Mouse (Mus musculus) spleen, adult 2 months (tissue): ENCODE measurements at regions not wholly inside any gene's neighbourhood (a gene's known extent, or its start where the extent isn't known, plus 50 kb on each side); places are given as distances from the start of the nearest gene placed in this dataset.

Experiments
- DNase-seq, 2 experiments: peaks; one replicate each; pipeline versions ENCODE4 v3.0.0 to v3.0.0-alpha.2; 2012 to 2021; ENCODE audit warnings: low spot score in 2 of 2, low read depth in 1 of 2
- H3K27ac ChIP-seq: fragments of 200-500 bp; 2 replicates; pipeline ENCODE4 v1.5.1; 2012; ENCODE audit warnings: low read length, inconsistent platforms; ENCODE audit not compliant: insufficient read depth
- H3K27me3 ChIP-seq: fragments of 200-500 bp; 2 replicates; pipeline ENCODE4 v1.6.1; 2012; ENCODE audit warnings: mild to moderate bottlenecking, moderate library complexity, low read length, inconsistent platforms; ENCODE audit not compliant: control insufficient read depth, insufficient read depth
- H3K36me3 ChIP-seq: fragments of 200-500 bp; 2 replicates; pipeline ENCODE4 v1.6.1; 2012; ENCODE audit warnings: mild to moderate bottlenecking, low read length, inconsistent platforms; ENCODE audit not compliant: control insufficient read depth, insufficient read depth
- H3K4me1 ChIP-seq: fragments of 200-500 bp; 2 replicates; pipeline ENCODE4 v1.6.1; 2011; ENCODE audit warnings: inconsistent platforms; ENCODE audit not compliant: control insufficient read depth, insufficient read depth, insufficient read length
- H3K4me3 ChIP-seq: fragments of 200-500 bp; 2 replicates; pipeline ENCODE4 v1.5.1; 2011; ENCODE audit warnings: mild to moderate bottlenecking, inconsistent platforms; ENCODE audit not compliant: insufficient read depth, insufficient read length; ENCODE audit errors: extremely low read depth
- CTCF ChIP-seq: fragments of 200-500 bp; IDR thresholded peaks from 2 replicates; pipeline ENCODE4 v1.5.1; 2011; ENCODE audit warnings: mild to moderate bottlenecking, inconsistent platforms; ENCODE audit not compliant: insufficient read depth, insufficient read length, insufficient replicate concordance; ENCODE audit errors: extremely low read depth
- POLR2A ChIP-seq: fragments of 200-500 bp; IDR thresholded peaks from 2 replicates; pipeline ENCODE4 v1.6.1; 2011; ENCODE audit warnings: low read depth, low read length, inconsistent platforms
- WGBS: fragments of 180-500 bp; shearing (Covaris S2); methylation state at CpG from one replicate; pipeline ENCODE4 v1.1.7; 2018; 5-methylcytosine and 5-hydroxymethylcytosine counted together

DNA sequence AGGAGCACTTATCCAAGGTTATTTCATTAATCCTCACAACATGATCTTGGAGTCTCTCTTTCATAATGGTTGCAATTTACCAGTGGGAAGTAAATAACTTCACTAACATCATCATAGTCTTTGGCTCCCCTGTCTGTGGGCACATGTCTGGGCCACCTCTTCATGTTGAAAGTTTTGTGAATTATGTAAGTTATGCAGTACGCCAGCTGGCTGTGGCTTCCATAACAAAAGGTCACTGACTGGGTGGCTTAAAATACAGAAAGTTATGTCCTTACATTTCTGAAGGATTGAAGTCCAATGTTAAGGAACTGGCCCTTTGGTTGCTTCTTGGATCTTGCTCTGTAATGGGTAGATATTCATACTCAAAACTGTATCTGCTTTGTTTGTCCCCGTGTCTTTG lies 339.4 kb upstream of the Marcks start:
- 92% methylated on average over 2 of the region's 2 CpGs for WGBS
- Histone ChIP-seq H3K4me3 (no peak overlapping the region), H3K27me3 (no peaks in the 10 kb centered on the region), H3K36me3 (no peaks in the 10 kb centered on the region), H3K27ac (no peak overlapping the region), H3K4me1 (no peaks in the 10 kb centered on the region)
- no peak for TF ChIP-seq POLR2A
- TF ChIP-seq CTCF = no peak
- no peak for DNase-seq

GRCm38 (mm10) chr10:37473086-37473485 lies 334.4 kb upstream of the Marcks start:
- Histone ChIP-seq H3K36me3 (no peaks in the 10 kb centered on the region), H3K27me3 (no peaks in the 10 kb centered on the region), H3K27ac (no peak overlapping the region), H3K4me3 (no peak overlapping the region), H3K4me1 (no peaks in the 10 kb centered on the region)
- TF ChIP-seq CTCF (no peak), POLR2A (no peak)
- no peak for DNase-seq
- 90% methylated on average over 5 of the region's 5 CpGs for WGBS

GRCm38 (mm10) chr10:37457384-37457783 lies 318.7 kb upstream of the Marcks start:
- 93% methylated on average over 2 of the region's 2 CpGs for WGBS
- Histone ChIP-seq H3K27me3 (no peaks in the 10 kb centered on the region), H3K36me3 (no peaks in the 10 kb centered on the region), H3K4me3 (no peak overlapping the region), H3K27ac (no peak overlapping the region), H3K4me1 (no peaks in the 10 kb centered on the region)
- DNase-seq = no peak
- no peak for TF ChIP-seq CTCF
- TF ChIP-seq POLR2A = no peak

GRCm38 (mm10) chr10:37449894-37450293 lies 311.2 kb upstream of the Marcks start:
- WGBS = 92% methylated on average over 2 of the region's 2 CpGs
- no peaks in the 10 kb centered on the region for H3K4me1 ChIP-seq
- DNase-seq = no peak

GRCm38 (mm10) chr10:37447333-37448204 lies 308.8 kb upstream of the Marcks start:
- Histone ChIP-seq H3K27ac (no peak overlapping the region), H3K36me3 (no peaks in the 10 kb centered on the region), H3K4me3 (no peak overlapping the region), H3K27me3 (no peaks in the 10 kb centered on the region), H3K4me1 (no peaks in the 10 kb centered on the region)
- WGBS = 82% methylated on average over 4 of the region's 4 CpGs
- no peak for TF ChIP-seq POLR2A
- DNase-seq = no peak

More at GRCm38 (mm10) chr10:37449894-37450293, 311.2 kb upstream of the Marcks start:
- Histone ChIP-seq H3K27ac (no peak overlapping the region), H3K27me3 (no peaks in the 10 kb centered on the region), H3K36me3 (no peaks in the 10 kb centered on the region), H3K4me3 (no peak overlapping the region)
- TF ChIP-seq CTCF = no peak
- TF ChIP-seq POLR2A = no peak

- TF ChIP-seq POLR2A (no peak), CTCF (no peak)
- no peaks in the 10 kb centered on the region for H3K27me3 ChIP-seq
- WGBS = 89% methylated on average over 4 of the region's 4 CpGs
- no peak for DNase-seq
- H3K4me1 ChIP-seq = no peaks in the 10 kb centered on the region
- H3K36me3 ChIP-seq = no peaks in the 10 kb centered on the region
- H3K27ac ChIP-seq = no peak overlapping the region
- no peak overlapping the region for H3K4me3 ChIP-seq
Observed at GRCm38 (mm10) chr10:37439863-37440613, 301.3 kb upstream of the Marcks start.

GRCm38 (mm10) chr10:37438312-37438711 lies 299.6 kb upstream of the Marcks start:
- 73% methylated on average over 3 of the region's 3 CpGs for WGBS
- no peak for TF ChIP-seq CTCF
- no peak for TF ChIP-seq POLR2A
- no peaks in the 10 kb centered on the region for H3K4me1 ChIP-seq
- no peak for DNase-seq
- H3K36me3 ChIP-seq = no peaks in the 10 kb centered on the region
- H3K27me3 ChIP-seq = no peaks in the 10 kb centered on the region
- H3K4me3 ChIP-seq = no peak overlapping the region
- H3K27ac ChIP-seq = no peak overlapping the region
